Mouse (Mus musculus) embryonic fibroblast, embryonic 13.5 days (primary cell): ENCODE measurements around the gene Abtb1.

Experiments
- CTCF ChIP-seq: IDR thresholded peaks from 2 replicates; pipeline ENCODE4 v1.5.1; 2011; ENCODE audit warnings: mild to moderate bottlenecking, control low read depth, low read length, moderate library complexity, borderline replicate concordance; ENCODE audit not compliant: insufficient read depth
- POLR2A ChIP-seq: IDR thresholded peaks from 2 replicates; pipeline ENCODE4 v1.6.1; 2011; ENCODE audit warnings: low read depth, mild to moderate bottlenecking, control low read depth, low read length, moderate library complexity

GRCm38 (mm10) chr6:88810291-88810690, 31.5 kb downstream of the Abtb1 start:
- TF ChIP-seq POLR2A, result no peak
- TF ChIP-seq CTCF, result no peak
